Mouse (Mus musculus): ENCODE measurements around the gene Gm45233. TPM values are rescaled to one million over a fixed set of nuclear protein-coding genes. Genes with fewer than 3 reads are reported as not detected.

The Gm45233 gene
- 0.70 TPM for polyA plus RNA-seq (2015; fragmentation: Illumina TruSeq; extraction: RNeasy Lipid Tissue Mini Kit (QIAGEN cat#74804); ENCODE audit: low read depth, low replicate concordance)

GRCm38 (mm10) chr7:43443917-43444293 lies at the start of gene Gm45233, which contains the start of gene Etfb:
TSS of gene Gm45233 (plus strand) at chr7:43444128.
TSS of gene Etfb (plus strand) at chr7:43444083.

GRCm38 (mm10) chr7:43408131-43408553 lies 35.8 kb upstream of the Gm45233 start, which contains the start of gene Siglecg:
TSS of gene Siglecg (plus strand) at chr7:43408204.

GRCm38 (mm10) chr7:43427406-43427805 lies 16.5 kb upstream of the Gm45233 start, which contains the start of gene Lim2:
TSS of gene Lim2 (plus strand) at chr7:43427670.

DNA sequence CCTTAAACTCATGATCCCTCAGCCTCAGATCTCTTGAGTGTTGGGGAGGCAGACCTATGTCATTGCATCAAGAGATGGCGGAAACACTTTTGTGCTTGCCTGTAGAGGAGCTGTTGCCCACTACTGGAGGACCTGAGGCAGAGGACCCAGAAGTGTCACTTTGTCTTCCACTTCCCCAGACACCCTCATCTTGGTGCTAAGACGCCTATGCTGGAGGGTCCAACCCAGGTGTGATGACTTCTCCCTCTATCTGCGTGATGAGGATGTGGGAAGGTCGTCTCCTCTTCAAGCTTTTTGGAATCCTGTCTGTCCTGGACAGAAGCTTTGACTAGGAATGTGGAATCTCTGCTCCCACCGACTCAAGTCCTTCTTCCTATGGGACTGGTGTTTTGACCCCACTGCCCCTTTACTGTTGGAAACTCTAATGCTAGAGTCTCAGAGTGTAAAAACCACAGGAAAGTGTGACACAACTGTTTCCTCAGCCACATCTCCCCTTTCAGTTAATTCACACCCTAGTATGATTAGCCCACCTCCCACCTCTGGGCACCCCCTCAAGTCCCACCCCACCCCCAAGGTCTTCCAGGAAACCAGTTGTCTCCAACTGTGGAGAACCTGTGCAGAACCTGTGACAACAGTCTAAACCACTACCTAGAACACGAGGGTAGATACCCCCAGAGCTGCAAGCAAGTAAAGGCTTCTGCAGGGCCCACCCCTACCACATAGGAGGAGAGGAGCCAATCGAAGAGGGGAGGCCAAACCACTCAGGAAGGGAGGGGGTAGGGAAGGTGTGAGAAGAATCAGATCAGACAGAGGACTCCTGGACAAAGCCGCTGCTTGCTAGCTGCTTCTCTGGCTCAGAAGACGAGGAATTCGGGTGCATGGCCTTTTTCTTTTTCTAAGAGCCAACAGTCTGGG lies 7.3 kb upstream of the Gm45233 start, which contains the start of gene Nkg7:
TSS of gene Nkg7 (plus strand) at position 733 of the 915 bp plus-strand sequence.

DNA sequence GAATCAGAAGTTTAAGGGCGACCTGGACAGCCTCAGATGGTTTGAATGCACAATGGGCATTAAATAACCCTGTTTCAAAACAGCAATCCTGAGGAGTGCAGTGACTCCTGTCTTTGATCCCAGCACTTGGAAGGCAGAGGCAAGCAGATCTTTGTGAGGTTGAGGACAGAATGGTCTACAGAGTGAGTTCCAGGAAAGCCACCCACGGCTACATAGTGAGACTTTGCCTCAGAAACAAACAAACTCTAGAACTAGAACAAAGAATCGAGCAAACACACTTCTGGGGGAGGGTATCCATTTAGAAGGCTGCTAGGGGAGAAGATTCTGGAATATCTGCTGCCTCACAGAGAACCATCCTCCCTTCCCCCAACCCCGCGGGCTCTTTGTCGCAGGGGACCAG lies 3.4 kb upstream of the Gm45233 start, which contains the start of gene Cldnd2:
TSS of gene Cldnd2 (plus strand) at position 301 of the 400 bp plus-strand sequence.

DNA sequence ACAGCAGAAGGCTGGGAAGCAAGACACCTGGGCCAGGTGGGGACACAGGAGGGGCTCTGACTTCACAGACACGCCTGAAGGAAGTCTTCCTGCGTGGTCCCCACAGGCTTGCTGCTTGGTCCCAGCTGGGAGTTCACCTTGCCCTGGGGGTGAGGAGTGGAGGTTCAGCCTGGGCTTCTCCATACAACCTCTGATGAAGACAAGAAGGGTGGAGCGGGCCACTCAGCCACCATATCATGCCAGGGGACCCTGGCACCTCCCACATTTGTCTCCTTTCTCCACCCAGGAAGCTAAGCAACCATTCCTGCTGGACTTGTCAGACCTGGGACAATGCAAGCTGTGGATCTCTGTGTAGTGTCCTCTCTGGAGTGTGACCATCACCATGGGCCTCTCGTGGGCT lies 18.9 kb downstream of the Gm45233 start, which contains the start of gene Vsig10l:
TSS of gene Vsig10l (plus strand) at position 301 of the 400 bp plus-strand sequence.

GRCm38 (mm10) chr7:43489631-43490125 lies 45.8 kb downstream of the Gm45233 start, which contains the start of gene Iglon5:
TSS of gene Iglon5 (minus strand) at chr7:43490075.

Other genes starting within 250 kb of the Gm45233 start
- 28.3 TPM for gene Zfp715, start 130.8 kb upstream of the Gm45233 start, polyA plus RNA-seq (2015; fragmentation: Illumina TruSeq; extraction: RNeasy Lipid Tissue Mini Kit (QIAGEN cat#74804); ENCODE audit: low read depth, low replicate concordance)
- gene Siglecf, start 92.8 kb upstream of the Gm45233 start, polyA plus RNA-seq (2015; fragmentation: Illumina TruSeq; extraction: RNeasy Lipid Tissue Mini Kit (QIAGEN cat#74804); ENCODE audit: low read depth, low replicate concordance) = 0.48 TPM
- not detected for gene Siglecg, start 35.9 kb upstream of the Gm45233 start, polyA plus RNA-seq (2015; fragmentation: Illumina TruSeq; extraction: RNeasy Lipid Tissue Mini Kit (QIAGEN cat#74804); ENCODE audit: low read depth, low replicate concordance)
- not detected for gene Lim2, start 16.5 kb upstream of the Gm45233 start, polyA plus RNA-seq (2015; fragmentation: Illumina TruSeq; extraction: RNeasy Lipid Tissue Mini Kit (QIAGEN cat#74804); ENCODE audit: low read depth, low replicate concordance)
- gene Nkg7, start 7.1 kb upstream of the Gm45233 start, polyA plus RNA-seq (2015; fragmentation: Illumina TruSeq; extraction: RNeasy Lipid Tissue Mini Kit (QIAGEN cat#74804); ENCODE audit: low read depth, low replicate concordance) = not detected
- not detected for gene Cldnd2, start 3.3 kb upstream of the Gm45233 start, polyA plus RNA-seq (2015; fragmentation: Illumina TruSeq; extraction: RNeasy Lipid Tissue Mini Kit (QIAGEN cat#74804); ENCODE audit: low read depth, low replicate concordance)
- 91.5 TPM for gene Etfb, start within 50 bp of the Gm45233 start, polyA plus RNA-seq (2015; fragmentation: Illumina TruSeq; extraction: RNeasy Lipid Tissue Mini Kit (QIAGEN cat#74804); ENCODE audit: low read depth, low replicate concordance)
- 2.1 TPM for gene Vsig10l, start 19.0 kb downstream of the Gm45233 start, polyA plus RNA-seq (2015; fragmentation: Illumina TruSeq; extraction: RNeasy Lipid Tissue Mini Kit (QIAGEN cat#74804); ENCODE audit: low read depth, low replicate concordance)
- gene Iglon5, start 45.9 kb downstream of the Gm45233 start, polyA plus RNA-seq (2015; fragmentation: Illumina TruSeq; extraction: RNeasy Lipid Tissue Mini Kit (QIAGEN cat#74804); ENCODE audit: low read depth, low replicate concordance) = 29.8 TPM
- not detected for gene 4931406B18Rik, start 61.8 kb downstream of the Gm45233 start, polyA plus RNA-seq (2015; fragmentation: Illumina TruSeq; extraction: RNeasy Lipid Tissue Mini Kit (QIAGEN cat#74804); ENCODE audit: low read depth, low replicate concordance)
- 5.4 TPM for gene Cd33, start 100.3 kb downstream of the Gm45233 start, polyA plus RNA-seq (2015; fragmentation: Illumina TruSeq; extraction: RNeasy Lipid Tissue Mini Kit (QIAGEN cat#74804); ENCODE audit: low read depth, low replicate concordance)
- 6.1 TPM for gene Zfp658, start 118.1 kb downstream of the Gm45233 start, polyA plus RNA-seq (2015; fragmentation: Illumina TruSeq; extraction: RNeasy Lipid Tissue Mini Kit (QIAGEN cat#74804); ENCODE audit: low read depth, low replicate concordance)
- 13.2 TPM for gene Zfp719, start 135.5 kb downstream of the Gm45233 start, polyA plus RNA-seq (2015; fragmentation: Illumina TruSeq; extraction: RNeasy Lipid Tissue Mini Kit (QIAGEN cat#74804); ENCODE audit: low read depth, low replicate concordance)
- gene Zfp819, start 163.0 kb downstream of the Gm45233 start, polyA plus RNA-seq (2015; fragmentation: Illumina TruSeq; extraction: RNeasy Lipid Tissue Mini Kit (QIAGEN cat#74804); ENCODE audit: low read depth, low replicate concordance) = not detected
- gene Ceacam18, start 190.6 kb downstream of the Gm45233 start, polyA plus RNA-seq (2015; fragmentation: Illumina TruSeq; extraction: RNeasy Lipid Tissue Mini Kit (QIAGEN cat#74804); ENCODE audit: low read depth, low replicate concordance) = not detected
- 1.4 TPM for gene Siglece, start 216.0 kb downstream of the Gm45233 start, polyA plus RNA-seq (2015; fragmentation: Illumina TruSeq; extraction: RNeasy Lipid Tissue Mini Kit (QIAGEN cat#74804); ENCODE audit: low read depth, low replicate concordance)
- 6.3 TPM for gene Ctu1, start 227.9 kb downstream of the Gm45233 start, polyA plus RNA-seq (2015; fragmentation: Illumina TruSeq; extraction: RNeasy Lipid Tissue Mini Kit (QIAGEN cat#74804); ENCODE audit: low read depth, low replicate concordance)
- not detected for gene Klk14, start 246.3 kb downstream of the Gm45233 start, polyA plus RNA-seq (2015; fragmentation: Illumina TruSeq; extraction: RNeasy Lipid Tissue Mini Kit (QIAGEN cat#74804); ENCODE audit: low read depth, low replicate concordance)

Data from brain, adult 10 weeks (tissue).